Mouse (Mus musculus) gastrocnemius, postnatal 25 days (tissue): ENCODE measurements around the gene Sez6l. TPM values are rescaled to one million over a fixed set of nuclear protein-coding genes. Genes with fewer than 3 reads are reported as not detected.

Source experiments
- DNase-seq: peaks from one replicate; pipeline ENCODE4 v3.0.0; 2022
- total RNA-seq, 2 experiments: library from RNA; stranded (reverse); gene quantifications; 1 replicate in 1 of 2; 2 replicates in 1 of 2; pipeline ENCODE4 v1.2.3; 2021

The Sez6l gene
- total RNA-seq, 2 experiments from 2014 or later = not detected

DNA sequence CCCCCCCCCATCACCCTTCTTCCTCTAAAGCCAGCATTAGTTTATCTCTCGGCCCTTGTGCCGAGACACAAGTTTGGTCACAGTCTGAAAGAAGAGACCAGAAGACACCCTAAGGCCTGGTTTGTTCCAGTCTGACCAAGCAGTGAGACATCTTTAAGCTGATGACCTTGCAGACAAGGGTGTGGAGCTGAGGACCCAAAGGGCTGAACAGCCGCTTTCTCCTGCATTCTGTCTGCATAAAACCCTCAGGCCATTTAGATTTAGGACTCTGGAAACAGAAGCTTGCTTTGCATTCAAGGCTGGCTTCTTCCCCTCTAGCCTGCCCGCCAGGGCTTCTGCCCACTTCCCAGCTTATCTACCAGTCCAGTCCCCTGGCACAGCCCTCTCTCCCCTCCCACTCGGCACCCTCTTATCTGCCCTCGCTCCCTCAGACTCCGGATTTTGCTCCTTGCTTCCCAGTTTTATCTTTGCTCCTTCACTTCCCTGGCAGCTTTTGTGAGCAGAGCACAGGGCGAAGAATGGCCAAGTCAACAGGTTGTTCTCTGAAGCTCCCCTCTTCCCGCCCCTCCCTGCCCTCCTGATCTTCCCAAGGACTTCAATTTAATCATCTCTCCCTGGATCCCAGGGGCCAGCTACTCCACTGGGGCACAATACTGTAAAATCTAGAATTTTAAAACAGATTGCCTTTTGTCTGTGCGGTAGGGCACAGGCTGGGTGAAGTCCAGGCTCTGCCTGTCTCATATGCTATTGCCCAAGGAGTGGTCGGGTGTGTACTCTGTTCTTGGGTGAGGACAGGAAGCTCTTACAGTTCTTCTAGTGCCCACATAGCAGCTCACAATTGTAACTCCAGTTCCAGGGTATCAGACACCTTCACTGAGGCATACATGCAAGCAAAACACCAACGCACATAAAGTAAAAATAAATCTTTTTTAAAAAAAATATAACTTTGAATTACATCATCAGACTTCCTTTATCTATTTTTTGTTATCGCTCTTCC is 77.8 kb downstream of the Sez6l start:
- DNase-seq = no peak

DNA sequence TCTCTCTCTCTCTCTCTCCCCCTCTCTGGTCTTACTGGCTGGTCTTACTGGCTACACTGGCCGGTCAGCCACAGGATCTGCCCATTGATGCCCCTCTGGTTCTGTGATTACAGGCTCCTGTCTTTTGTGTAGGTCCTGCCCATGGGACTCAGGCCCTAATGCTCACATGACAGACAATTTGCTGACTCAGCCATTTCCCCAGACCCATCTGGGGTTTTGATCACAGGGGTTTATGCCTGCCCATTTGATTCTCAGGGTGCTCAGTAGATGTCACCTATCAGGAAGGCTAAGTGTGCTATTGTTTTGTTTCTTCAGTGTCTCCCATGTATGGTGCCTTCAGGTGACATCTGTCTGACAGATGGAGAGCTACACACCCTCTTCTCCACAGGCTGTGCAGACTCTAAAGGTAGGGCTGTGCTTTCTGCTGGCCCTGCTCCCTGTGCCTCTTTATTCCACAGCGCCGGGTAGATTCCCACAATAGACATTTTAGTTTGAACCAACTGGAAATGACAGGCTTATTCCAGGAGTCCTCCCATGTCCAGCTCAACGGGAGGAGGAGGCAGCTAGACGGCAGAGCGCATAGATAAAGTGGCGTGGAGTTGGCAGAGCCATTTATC is 80.1 kb downstream of the Sez6l start:
- DNase-seq = no peak

DNA sequence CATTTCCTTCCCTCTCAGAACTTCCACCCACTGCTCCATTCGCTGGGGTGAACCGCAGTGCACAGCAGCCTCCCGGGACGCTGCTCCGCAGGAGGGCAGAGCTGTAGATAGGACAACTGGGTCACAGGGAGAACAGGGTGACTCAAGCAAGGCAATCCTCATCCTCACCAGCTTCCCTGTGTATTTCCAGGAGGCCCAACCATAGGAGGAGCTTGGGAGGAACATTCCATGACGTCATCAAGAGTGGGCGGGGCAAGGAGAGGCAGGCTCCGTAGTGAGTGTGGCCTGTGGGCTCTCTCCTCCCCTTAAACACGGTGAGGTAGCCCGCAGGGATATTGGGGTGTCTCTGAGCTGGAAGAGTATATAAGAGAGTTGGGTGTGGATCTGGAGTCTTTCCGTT is 83.5 kb downstream of the Sez6l start:
- no peak for DNase-seq

DNA sequence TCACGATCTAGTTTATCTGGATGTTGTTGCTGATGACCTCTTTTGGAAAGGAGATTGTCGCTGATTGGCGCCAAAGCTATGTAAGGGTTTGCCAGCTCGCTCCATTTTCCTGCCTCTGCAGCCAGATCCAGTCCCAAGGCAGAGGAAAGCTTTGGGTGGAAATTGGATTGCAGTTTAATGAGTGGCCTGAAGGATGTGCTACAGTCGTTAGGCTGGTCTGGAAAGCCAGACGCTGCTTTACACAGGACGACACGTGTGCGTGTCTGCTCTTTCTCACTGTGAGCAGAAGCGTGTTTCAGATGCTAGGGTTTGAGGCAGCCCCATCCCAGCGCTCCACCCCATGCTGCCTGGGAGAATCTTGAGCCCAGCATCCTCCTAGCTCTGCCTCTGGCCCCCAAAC is 85.5 kb downstream of the Sez6l start:
- DNase-seq = no peak

DNA sequence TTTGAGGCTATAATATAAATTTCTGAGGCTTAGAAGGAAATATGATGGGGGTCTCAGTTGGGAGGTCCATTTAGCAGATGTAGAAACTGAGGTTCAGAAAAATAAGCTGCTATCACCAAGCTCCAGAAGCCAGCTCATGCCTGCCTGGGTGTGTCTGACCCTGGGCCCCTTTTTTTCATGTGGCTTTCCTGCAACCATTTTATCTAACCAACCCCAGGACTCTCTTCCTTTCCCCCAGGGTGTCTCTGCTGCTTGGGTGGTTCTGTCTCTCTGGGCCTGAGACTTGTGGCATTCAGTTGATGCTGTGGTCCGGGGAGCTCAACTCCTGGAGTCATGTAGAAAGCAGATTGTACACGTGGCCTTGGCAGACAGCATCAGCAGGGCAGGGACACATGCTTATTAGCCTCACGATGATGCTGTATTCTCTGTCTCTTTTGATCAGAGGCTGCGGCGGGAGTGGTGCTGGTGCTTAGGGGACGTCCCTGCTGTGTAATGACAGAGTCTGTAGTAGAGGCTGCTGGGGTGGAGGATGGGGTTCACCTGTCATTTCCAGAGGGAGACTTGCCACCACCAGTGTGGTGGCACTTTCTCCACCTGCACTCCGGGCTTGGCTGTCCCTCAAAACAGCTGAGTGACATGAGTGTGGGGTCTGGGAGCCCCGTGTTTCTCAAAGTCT is 88.7 kb downstream of the Sez6l start:
- no peak for DNase-seq

DNA sequence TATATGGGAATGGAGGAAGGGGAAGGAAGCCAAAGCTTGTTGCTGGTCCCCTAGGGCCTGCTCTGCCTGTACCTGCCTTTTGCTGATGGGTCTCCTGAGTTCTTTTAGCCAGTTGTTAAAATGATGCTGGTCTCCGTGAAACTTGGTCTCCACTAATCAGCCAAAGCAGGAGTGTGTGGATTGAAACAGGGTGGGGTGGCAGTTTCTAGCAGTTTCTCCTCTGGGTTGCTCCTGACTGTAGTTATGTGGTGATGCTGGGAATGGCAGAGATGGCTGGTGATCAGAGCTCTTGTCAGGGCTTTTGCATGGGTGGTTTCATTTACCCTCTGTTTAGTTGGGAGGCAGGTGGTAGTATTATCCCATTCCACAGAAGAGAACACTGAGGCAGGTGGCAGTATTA is 89.5 kb downstream of the Sez6l start:
- no peak for DNase-seq

DNA sequence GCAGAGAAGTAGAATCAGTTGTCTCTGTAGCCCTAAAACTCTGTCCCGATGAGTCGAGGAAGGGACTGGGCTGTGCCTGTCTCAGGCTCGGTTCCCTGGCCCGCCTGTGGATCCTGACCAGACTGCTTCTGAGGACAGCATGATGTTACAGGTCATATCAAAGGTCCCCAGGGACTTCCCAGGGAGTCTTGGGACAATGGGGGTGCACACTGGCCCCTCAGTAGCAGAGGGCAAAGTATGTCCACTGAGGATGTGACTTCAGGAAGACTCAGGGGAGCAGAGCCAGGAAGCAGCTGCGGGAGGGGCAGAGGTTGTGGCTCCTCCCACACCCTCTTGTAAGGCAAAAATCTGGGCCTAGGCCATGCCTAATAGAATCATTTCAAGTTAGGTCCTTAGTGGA is 90.6 kb downstream of the Sez6l start:
- DNase-seq = no peak

DNA sequence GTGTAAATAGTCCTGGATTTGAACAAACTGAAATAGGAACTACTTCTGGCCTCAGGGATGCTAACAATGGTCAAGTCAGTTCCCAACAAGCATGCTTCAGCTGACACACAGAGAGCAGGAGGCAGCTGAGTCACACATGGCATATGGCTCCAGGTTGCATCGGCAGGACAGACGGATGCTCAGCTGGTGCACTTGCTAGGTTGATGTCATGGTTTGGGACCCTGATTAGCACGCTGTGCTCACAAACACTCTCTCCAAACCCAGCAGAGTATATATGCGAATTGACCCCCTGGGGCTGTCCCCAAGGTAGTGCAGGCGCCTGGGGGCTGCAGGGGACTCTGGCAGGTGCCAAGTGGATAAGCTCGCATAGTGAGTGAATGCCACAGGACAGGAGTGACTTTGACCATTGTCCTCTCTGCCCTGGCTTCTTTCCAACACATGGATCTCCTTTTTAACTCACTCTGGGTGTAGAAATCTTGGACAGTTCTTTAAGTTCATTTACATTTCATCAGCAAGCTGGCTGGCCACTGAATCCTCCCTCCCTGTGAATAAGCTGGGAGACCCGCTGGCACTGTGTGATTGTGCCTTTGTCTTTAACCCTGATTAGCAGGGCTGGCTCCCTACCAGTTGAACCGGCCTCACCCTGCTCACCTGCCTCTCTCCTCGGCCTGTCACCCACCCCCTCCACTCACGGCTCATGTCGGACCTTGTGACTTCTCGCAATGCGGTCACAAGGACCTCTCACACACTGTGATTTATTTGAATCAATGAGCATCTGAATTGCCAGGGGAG is 91.9 kb downstream of the Sez6l start:
- no peak for DNase-seq

DNA sequence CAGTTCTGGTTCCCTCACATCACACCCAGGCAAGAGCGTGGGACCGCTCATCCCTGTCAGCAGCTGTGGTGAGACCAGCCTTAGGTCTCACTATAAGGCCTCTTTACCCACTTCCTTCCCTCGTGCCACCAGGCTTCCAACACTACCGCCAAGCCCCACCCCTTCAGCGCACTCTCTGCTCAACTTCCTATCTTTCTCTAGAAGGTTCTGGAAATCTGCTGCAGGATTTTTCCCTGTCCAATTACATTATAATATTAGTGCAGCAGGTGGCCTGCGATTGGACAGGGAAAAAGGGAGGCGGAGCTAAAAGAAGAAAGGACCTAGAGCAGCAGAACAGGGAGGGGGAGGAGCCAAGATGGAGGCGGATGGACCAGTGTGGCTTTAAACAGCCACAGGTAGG is 94.0 kb downstream of the Sez6l start:
- DNase-seq = no peak

DNA sequence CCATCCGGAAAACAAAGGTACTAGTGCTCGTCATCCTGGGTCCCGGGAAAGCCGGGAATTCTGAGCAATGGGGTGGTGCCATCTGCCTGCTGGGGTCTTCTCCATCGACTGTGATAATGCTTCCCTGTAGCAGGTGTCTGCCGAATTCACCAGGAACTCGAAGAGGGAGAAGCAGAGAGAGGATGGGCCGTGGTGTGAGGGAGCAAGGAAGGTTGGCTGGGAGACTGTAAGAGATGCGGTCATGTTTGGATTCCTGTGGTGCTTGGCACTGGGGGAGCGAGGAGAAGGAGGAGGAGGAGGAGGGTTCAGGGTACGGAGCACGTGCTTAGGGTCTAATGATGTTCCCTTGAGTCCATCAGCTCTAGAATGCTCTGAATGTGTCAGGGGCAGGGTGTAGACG is 94.4 kb downstream of the Sez6l start:
- DNase-seq = no peak

DNA sequence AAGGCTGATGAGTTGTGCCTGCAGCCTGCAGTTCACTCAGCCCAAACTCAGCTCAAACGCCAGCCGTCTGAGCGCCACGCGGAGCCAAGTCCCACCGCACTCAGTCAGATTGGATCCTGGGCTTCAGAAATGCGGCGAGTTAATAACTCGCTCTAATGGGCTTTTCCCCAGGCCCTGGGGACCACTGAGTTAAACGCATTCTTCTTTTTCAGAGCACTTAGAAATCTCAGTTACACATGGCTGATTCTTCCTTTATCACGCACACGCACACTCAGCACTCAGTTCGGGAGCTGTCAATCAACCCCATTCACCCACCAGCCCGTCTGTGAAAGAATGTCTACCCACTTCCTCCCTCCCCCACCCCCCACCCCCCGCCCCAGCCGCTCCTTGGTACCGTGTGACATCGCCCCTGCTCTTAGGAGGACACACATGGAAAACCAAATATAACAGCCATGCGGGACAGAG is 95.0 kb downstream of the Sez6l start:
- DNase-seq = no peak

DNA sequence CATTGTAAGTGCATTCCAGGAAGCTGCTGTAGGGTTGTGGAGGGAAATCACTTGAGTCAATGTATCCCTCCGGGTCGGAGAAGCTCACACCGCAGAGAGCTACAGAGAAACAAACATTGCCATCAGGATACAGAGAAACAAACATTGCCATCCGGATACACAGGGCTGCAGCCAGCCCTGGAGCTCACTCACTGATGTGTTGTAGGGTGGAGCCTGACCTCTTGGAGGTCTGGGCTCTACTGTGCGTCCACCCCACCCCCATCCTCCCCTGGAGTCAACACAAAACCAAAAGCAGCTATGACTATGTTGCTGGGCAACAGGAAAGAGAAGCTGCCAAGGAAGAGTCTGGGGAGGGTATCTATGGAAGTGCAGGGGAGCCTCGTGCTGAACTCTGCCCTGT is 103.5 kb downstream of the Sez6l start:
- DNase-seq = no peak

DNA sequence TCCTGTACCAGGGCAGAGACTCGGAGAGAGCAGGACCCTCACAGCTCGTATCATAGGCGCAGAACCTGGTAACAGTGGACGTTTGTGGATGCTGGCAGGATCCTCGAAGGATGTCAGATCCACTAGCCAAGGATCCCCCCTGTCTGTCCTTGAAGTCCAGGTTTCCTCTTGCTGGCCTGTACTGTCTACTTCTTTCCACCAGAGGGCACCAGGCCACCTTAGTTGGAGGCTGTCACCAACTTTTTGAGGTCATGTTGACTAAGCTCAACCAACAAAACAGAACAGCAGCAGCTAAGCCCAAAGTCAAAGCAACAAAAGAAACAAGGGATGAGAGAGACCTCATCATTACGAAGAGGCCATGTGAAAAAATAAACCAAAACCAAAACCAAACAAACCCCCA is 106.8 kb downstream of the Sez6l start:
- DNase-seq = no peak

DNA sequence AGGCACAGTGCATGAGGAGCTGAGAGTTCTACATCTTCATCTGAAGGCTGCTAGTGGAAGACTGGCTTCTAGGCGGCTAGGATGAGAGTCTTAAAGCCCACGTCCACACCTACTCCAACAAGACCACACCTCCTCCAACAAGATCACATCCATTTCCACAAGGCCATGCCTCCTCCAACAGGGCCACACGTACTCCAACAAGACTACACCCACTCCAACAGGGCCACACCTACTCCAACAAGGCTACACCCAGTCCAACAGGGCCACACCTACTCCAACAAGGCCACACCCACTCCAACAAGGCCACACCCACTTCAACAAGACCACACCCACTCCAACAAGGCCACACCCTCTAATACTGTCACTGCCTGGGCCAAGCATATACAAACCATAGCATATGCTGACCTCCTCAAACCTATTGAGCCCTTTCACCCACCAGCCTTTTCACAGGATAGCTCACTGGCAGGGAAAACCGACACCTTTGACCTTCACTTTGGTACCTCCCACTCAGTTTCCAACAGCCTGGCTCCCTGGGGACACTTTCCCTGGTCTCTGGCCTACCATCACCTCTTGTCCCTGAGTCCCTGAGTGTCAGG is 107.9 kb downstream of the Sez6l start:
- no peak for DNase-seq

DNA sequence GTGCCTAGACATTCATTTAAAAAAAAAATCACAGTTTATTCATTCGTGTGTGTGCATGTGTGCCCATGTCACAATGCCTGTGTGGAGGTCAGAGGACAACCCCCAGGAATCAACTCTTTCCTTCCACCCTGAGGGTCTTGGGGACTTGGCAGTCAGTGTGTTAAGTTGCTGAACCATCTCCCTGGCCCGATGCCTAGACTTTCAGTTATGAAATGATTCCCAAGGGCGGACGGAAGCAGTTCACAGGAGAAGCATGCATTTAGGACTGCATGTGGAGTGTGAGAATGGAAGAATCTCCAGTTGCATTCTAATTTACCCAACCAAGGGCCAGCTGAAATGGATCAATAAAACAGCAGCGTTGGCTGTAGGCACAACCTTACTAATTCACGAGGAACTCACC is 110.7 kb downstream of the Sez6l start:
- no peak for DNase-seq

DNA sequence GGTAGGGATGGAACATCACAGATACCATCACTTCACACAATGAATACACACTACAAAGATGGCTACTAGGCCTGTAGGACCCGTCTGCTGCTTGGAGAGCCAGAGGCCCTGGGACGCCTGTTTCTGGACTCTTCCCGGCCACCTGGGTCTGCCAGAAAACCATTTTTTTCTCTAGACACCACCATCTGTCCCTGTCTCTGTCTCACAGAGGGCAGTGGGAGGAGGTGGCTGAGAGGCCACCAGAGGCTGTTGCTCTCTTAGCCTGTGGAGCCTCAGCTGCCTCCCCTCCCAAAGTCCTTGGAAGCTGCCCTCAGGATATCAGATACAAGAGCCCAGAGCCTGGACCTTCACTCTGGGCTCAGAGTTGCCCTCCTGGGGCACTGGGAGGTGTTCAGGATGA is 117.1 kb downstream of the Sez6l start:
- DNase-seq = no peak

DNA sequence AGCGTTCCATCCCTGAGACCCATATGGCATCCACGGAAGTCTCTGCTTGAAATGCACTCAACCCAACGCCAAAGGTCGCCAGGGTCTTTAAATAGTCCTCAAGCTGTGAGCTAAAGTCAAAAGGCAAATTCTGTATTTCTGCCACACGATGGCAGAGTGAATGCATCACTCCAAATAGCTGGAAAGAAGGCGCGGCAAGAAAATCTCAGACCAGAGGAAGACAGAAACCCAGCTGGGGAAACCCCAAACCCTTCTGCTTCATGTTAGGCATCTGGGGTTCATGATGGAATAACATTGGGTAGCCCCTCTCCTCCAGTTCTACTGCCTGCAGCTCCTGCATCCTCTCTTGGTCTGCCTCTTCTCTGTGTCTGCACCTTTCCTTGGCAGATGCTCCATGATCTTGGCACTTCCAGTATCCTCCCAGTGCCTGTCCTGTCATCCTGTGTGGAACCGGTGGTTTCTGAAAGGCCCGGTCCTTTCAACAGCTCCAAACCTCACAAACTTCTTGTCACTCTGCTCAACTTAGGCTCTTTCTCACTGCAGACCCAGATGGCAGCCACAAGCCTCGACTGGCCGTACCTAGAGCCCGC is 121.9 kb downstream of the Sez6l start:
- no peak for DNase-seq

DNA sequence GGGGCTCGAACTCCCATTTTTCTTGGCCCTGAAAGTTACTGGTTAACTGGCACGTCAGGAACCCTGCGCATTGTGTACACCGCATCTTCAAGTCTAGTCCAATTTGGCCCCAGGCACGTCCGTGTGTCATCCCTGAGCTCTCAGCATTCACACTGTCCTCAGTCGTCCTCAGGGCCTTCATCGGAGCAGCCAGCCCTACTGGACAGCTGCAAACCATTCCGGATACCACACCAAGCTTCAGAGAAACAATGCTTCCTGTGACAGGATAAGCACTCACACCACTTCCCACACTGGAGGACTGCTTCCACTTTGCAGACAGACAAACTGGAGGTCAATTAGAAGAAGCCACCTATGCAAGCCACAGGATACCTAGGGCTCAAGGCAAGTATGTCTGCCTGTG is 123.9 kb downstream of the Sez6l start:
- DNase-seq = no peak

DNA sequence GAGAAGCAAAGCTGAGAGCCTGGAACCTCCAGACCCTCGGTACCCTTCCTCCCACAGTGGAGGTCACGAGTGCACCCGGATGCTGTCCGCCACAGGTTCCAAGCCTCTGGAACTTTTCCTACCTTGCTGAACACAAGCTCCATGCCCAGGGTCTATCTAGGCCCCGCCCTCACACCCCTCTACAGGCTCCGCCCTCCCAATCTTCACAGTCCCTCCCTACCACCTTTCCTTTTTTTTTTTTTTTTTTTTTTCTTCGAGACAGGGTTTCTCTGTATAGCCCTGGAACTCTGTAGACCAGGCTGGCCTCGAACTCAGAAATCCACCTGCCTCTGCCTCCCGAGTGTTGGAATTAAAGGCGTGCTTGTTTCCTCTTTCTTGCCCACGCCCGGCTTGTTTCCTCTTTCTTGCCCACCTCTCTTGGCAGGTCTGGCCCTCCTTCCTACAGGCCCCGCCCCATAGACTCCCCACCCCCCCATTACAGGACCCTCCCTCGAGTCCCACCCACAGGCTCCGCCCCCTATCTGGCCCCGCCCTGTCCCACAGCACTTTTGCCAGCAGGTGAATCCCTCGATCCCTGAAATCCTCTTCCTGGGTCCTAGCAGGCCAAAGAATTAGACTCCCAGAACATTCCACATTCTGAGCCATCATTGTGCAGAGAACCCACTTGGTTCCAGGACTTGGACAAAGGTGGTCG is 128.1 kb downstream of the Sez6l start, which contains the start of gene Gm6588:
Gene Gm6588, plus strand, starts transcription at position 680 of the 694 bp plus-strand sequence.
- no peak for DNase-seq

DNA sequence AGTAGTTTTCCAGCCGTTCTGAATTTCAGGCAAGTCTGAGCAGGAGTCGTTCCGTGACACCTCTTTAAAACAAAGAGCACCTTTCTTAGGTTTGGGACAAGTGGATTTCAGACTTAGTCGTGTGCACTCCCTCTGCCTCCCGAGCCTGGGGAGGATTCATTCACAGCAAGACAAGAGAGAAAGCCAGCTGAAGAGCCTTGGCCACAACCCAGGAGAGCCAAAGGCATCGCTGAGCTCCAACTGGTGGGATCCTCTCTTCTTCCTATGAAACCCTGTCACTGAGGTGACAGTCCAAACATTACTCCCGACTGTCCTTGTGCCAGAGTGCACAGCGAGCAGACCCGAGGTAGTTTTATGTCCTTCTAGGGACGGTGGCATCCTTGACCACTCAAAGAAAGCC is 138.4 kb downstream of the Sez6l start:
- DNase-seq = no peak

DNA sequence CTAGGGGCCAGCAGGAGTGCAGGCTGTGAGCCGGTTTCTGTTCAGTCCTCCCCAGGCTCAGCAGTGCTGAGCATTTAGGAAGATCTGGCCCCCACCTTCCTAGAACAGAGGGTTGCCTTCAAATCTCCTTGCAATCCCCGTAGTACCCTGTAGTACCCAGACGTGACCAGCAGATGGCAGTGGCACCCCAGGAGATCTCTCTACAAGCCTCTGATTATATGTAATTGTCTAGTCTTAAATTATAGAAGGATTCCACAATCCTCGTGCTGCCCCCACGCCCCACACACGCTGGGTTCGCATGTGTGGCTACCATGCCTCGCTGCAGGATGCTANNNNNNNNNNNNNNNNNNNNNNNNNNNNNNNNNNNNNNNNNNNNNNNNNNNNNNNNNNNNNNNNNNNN is 144.0 kb downstream of the Sez6l start:
- peak; percentile 21 for DNase-seq
